Mouse (Mus musculus) hindbrain, embryonic 16.5 days (tissue): Measurements from ENCODE around the gene Rbm46. TPM values are rescaled to one million over a fixed set of nuclear protein-coding genes. Genes with fewer than 3 reads are reported as not detected.

Experiments used
- ATAC-seq: fragments of 200-750 bp; cut with Nextera tagmentation; 2 replicates; pipeline ENCODE4 v1.8.0; 2017; ENCODE audit warnings: moderate TSS enrichment, moderate library complexity
- H3K27ac ChIP-seq: fragments of 300-500 bp; sonication (generic); 2 replicates; pipeline ENCODE4 v1.5.1; 2014; ENCODE audit warnings: low read depth, mild to moderate bottlenecking, control low read depth, low read length, moderate library complexity
- H3K27me3 ChIP-seq: fragments of 300-500 bp; sonication (generic); replicated peaks from 2 replicates; pipeline ENCODE4 v1.6.1; 2014; ENCODE audit warnings: low read length; ENCODE audit not compliant: control insufficient read depth, insufficient read depth
- H3K36me3 ChIP-seq: fragments of 300-500 bp; sonication (generic); 2 replicates; pipeline ENCODE4 v1.6.1; 2014; ENCODE audit warnings: mild to moderate bottlenecking, low read length, moderate library complexity, mixed read lengths; ENCODE audit not compliant: control insufficient read depth, insufficient read depth
- H3K4me1 ChIP-seq: fragments of 300-500 bp; sonication (generic); 2 replicates; pipeline ENCODE4 v1.6.1; 2014; ENCODE audit warnings: low read depth, low read length; ENCODE audit not compliant: control insufficient read depth, insufficient read depth
- H3K4me2 ChIP-seq: fragments of 300-500 bp; sonication (generic); 2 replicates; pipeline ENCODE4 v1.6.1; 2014; ENCODE audit warnings: mild to moderate bottlenecking, low read length, control low read depth, moderate library complexity
- H3K4me3 ChIP-seq: fragments of 300-500 bp; sonication (generic); 2 replicates; pipeline ENCODE4 v1.5.1; 2014; ENCODE audit warnings: mild to moderate bottlenecking, low read length, control low read depth, moderate library complexity
- H3K9ac ChIP-seq: fragments of 300-500 bp; sonication (generic); 2 replicates; pipeline ENCODE4 v1.6.1; 2014; ENCODE audit warnings: low read depth, mild to moderate bottlenecking, control low read depth, low read length, moderate library complexity
- H3K9me3 ChIP-seq: fragments of 300-500 bp; sonication (generic); 2 replicates; pipeline ENCODE4 v1.6.1; 2014; ENCODE audit warnings: mild to moderate bottlenecking, low read length, moderate library complexity; ENCODE audit not compliant: control insufficient read depth
- WGBS: fragments of 180-500 bp; shearing (Covaris S2); extraction: QIAGEN DNeasy Blood & Tissue Kit; methylation state at CpG from one replicate; pipeline ENCODE4 v1.1.7; 2014; 5-methylcytosine and 5-hydroxymethylcytosine counted together
- polyA plus RNA-seq: library from polyadenylated mRNA; unstranded; fragments of >200 nt; fragmentation: Nextera tagmentation; extraction: Ambion mirVana; gene quantifications from 2 replicates; pipeline ENCODE4 v1.2.1, GENCODE M21; 2015

The Rbm46 gene
- polyA plus RNA-seq, 1 experiment from 2014 or later, result 2.1 TPM

- Histone ChIP-seq H3K4me1 (no peaks in the 10 kb centered on the region), H3K4me2 (no peak overlapping the region), H3K36me3 (no peaks in the 10 kb centered on the region), H3K9me3 (no peaks in the 10 kb centered on the region), H3K9ac (no peak overlapping the region), H3K27ac (no peak overlapping the region), H3K4me3 (no peak overlapping the region), H3K27me3 (no peaks in the 10 kb centered on the region)
- 88% methylated on average over 4 of the region's 4 CpGs for WGBS
- ATAC-seq, result no peak
Measured at GRCm38 (mm10) chr3:82799735-82800469, 76.4 kb downstream of the Rbm46 start.

GRCm38 (mm10) chr3:82793656-82794055, 82.6 kb downstream of the Rbm46 start:
- ATAC-seq, result no peak
- Histone ChIP-seq H3K4me1 (no peaks in the 10 kb centered on the region), H3K9ac (no peak overlapping the region), H3K36me3 (no peaks in the 10 kb centered on the region), H3K4me3 (no peak overlapping the region), H3K27me3 (no peaks in the 10 kb centered on the region), H3K9me3 (no peaks in the 10 kb centered on the region), H3K4me2 (no peak overlapping the region), H3K27ac (no peak overlapping the region)
- WGBS, result 82% methylated on average over 1 of the region's 1 CpGs

GRCm38 (mm10) chr3:82791663-82792062, 84.6 kb downstream of the Rbm46 start:
- Histone ChIP-seq H3K4me2 (no peak overlapping the region), H3K9me3 (no peaks in the 10 kb centered on the region), H3K4me3 (no peak overlapping the region), H3K36me3 (no peaks in the 10 kb centered on the region), H3K27ac (no peak overlapping the region), H3K9ac (no peak overlapping the region), H3K27me3 (no peaks in the 10 kb centered on the region), H3K4me1 (no peaks in the 10 kb centered on the region)
- no peak for ATAC-seq
- WGBS, result 72% methylated on average over 3 of the region's 3 CpGs

Other genes starting within 250 kb of the Rbm46 start
- 0.46 and 2.3 TPM in 2 replicates for gene Lrat, start 27.5 kb upstream of the Rbm46 start, polyA plus RNA-seq
- not detected in 2 replicates for gene Fgg, start 131.2 kb upstream of the Rbm46 start, polyA plus RNA-seq
- gene Fga, start 149.6 kb upstream of the Rbm46 start, polyA plus RNA-seq, result not detected in 2 replicates
- gene Fgb, start 173.4 kb upstream of the Rbm46 start, polyA plus RNA-seq, result not detected in 2 replicates
- 95.2 and 95.7 TPM in 2 replicates for gene Plrg1, start 179.0 kb upstream of the Rbm46 start, polyA plus RNA-seq